Mouse (Mus musculus) midbrain, embryonic 10.5 days (tissue): ENCODE measurements around the gene Cfap126. TPM values are rescaled to one million over a fixed set of nuclear protein-coding genes. Genes with fewer than 3 reads are reported as not detected.

Source experiments
- DNase-seq: peaks from one replicate; pipeline ENCODE4 v3.0.0-alpha.2; 2017; ENCODE audit warnings: low spot score
- H3K27ac ChIP-seq: fragments of 300-500 bp; sonication (generic); replicated peaks from 2 replicates; pipeline ENCODE4 v1.5.1; 2016; ENCODE audit warnings: mild to moderate bottlenecking
- H3K27me3 ChIP-seq: fragments of 300-500 bp; sonication (generic); 2 replicates; pipeline ENCODE4 v1.6.1; 2016; ENCODE audit warnings: low read depth, mild to moderate bottlenecking; ENCODE audit not compliant: poor library complexity, severe bottlenecking
- H3K36me3 ChIP-seq: fragments of 300-500 bp; sonication (generic); 2 replicates; pipeline ENCODE4 v1.6.1; 2016; ENCODE audit warnings: mild to moderate bottlenecking, moderate library complexity
- H3K4me1 ChIP-seq: fragments of 300-500 bp; sonication (generic); 2 replicates; pipeline ENCODE4 v1.6.1; 2016
- H3K4me3 ChIP-seq: fragments of 300-500 bp; sonication (generic); 2 replicates; pipeline ENCODE4 v1.5.1; 2016; ENCODE audit warnings: mild to moderate bottlenecking, moderate library complexity
- H3K9me3 ChIP-seq: fragments of 300-500 bp; sonication (generic); replicated peaks from 2 replicates; pipeline ENCODE4 v1.6.1; 2016; ENCODE audit warnings: mild to moderate bottlenecking
- WGBS: fragments of 180-500 bp; shearing (Covaris S2); methylation state at CpG from one replicate; pipeline ENCODE4 v1.1.7; 2016; 5-methylcytosine and 5-hydroxymethylcytosine counted together
- microRNA-seq: library from miRNA; unstranded; fragments of <30 nt; microRNA quantifications from one replicate; pipeline ENCODE4, GENCODE M21; 2017
- polyA plus RNA-seq: library from polyadenylated mRNA; unstranded; fragments of >200 nt; fragmentation: Nextera tagmentation; extraction: Ambion mirVana; gene quantifications from 2 replicates; pipeline ENCODE4 v1.2.1, GENCODE M21; 2016

Cfap126 gene
- polyA plus RNA-seq, 1 experiment from 2014 or later, result 2.8 TPM

DNA sequence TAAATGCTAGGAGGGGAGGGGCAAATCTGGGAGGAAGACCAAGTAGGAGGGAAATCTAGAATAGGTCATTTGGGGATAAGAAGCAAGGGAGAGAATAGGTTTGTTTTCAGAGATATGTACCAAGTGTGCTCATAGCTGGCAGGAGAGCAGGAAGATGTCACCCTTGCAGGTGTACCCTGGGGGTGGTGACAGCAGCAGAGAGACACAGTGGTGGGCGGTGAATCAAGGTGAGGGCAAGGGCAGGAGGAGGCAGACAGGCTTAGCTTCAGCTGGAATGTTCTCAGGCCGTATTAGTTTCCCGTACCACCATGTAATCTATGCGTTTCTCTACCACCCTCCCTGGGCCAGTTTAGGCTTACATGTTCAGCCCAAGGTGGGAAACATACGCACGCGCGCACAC lies 59.1 kb downstream of the Cfap126 start:
- Histone ChIP-seq H3K27me3 (no peaks in the 10 kb centered on the region), H3K4me1 (peaks cover 5% of the 10 kb centered on the region; the same call in 1 of the 2 replicates), H3K4me3 (no peak overlapping the region), H3K9me3 (no peaks in the 10 kb centered on the region), H3K27ac (no peak overlapping the region), H3K36me3 (peaks cover 18% of the 10 kb centered on the region)
- 92% methylated on average over 8 of the region's 8 CpGs for WGBS
- DNase-seq, result no peak

Small RNA genes lying within 50 kb of the gene (microRNA-seq; reads per million reads assigned to microRNA genes)
- gene Gm27552, result not detected
- gene Gm27844, result not detected
- 17.4 reads per million, percentile 29 among the genes with 10 or more reads in this experiment for gene Mir6546

Other genes starting within 250 kb of the Cfap126 start
- 7.5 and 9.2 TPM in 2 replicates for gene Atf6, start 246.1 kb upstream of the Cfap126 start, polyA plus RNA-seq
- gene Gm26620, start 228.9 kb upstream of the Cfap126 start, polyA plus RNA-seq, result 0.38 TPM in 1 of 2 replicates, not detected in the other
- gene Dusp12, start 228.4 kb upstream of the Cfap126 start, polyA plus RNA-seq, result 30.0 and 30.5 TPM in 2 replicates
- gene Fcrlb, start 201.0 kb upstream of the Cfap126 start, polyA plus RNA-seq, result 0.14 TPM in 1 of 2 replicates, not detected in the other
- gene Fcrla, start 186.3 kb upstream of the Cfap126 start, polyA plus RNA-seq, result not detected in 2 replicates
- gene Fcgr2b, start 137.4 kb upstream of the Cfap126 start, polyA plus RNA-seq, result 0.40 TPM in 1 of 2 replicates, not detected in the other
- gene Fcgr4, start 95.0 kb upstream of the Cfap126 start, polyA plus RNA-seq, result 0.25 TPM in 1 of 2 replicates, not detected in the other
- 5.5 and 7.8 TPM in 2 replicates for gene Fcgr3, start 49.0 kb upstream of the Cfap126 start, polyA plus RNA-seq
- 301 and 309 TPM in 2 replicates for gene Sdhc, start 36.7 kb downstream of the Cfap126 start, polyA plus RNA-seq
- gene Mpz, start 36.8 kb downstream of the Cfap126 start, polyA plus RNA-seq, result 0.26 TPM in 1 of 2 replicates, not detected in the other
- 26.7 and 35.9 TPM in 2 replicates for gene Pcp4l1, start 82.3 kb downstream of the Cfap126 start, polyA plus RNA-seq
- 0.28 and 0.36 TPM in 2 replicates for gene Nr1i3, start 100.1 kb downstream of the Cfap126 start, polyA plus RNA-seq
- gene Tomm40l, start 108.6 kb downstream of the Cfap126 start, polyA plus RNA-seq, result 32.2 and 34.7 TPM in 2 replicates
- gene Apoa2, start 111.1 kb downstream of the Cfap126 start, polyA plus RNA-seq, result 4.1 and 4.4 TPM in 2 replicates
- 12.7 and 21.1 TPM in 2 replicates for gene Fcer1g, start 120.4 kb downstream of the Cfap126 start, polyA plus RNA-seq
- 9.9 and 10.9 TPM in 2 replicates for gene Adamts4, start 136.5 kb downstream of the Cfap126 start, polyA plus RNA-seq
- gene Ndufs2, start 137.5 kb downstream of the Cfap126 start, polyA plus RNA-seq, result 267 and 268 TPM in 2 replicates
- 63.5 and 69.5 TPM in 2 replicates for gene B4galt3, start 156.4 kb downstream of the Cfap126 start, polyA plus RNA-seq
- 53.0 and 63.9 TPM in 2 replicates for gene Ppox, start 167.3 kb downstream of the Cfap126 start, polyA plus RNA-seq
- 102 and 109 TPM in 2 replicates for gene Usp21, start 174.1 kb downstream of the Cfap126 start, polyA plus RNA-seq
- gene Ufc1, start 181.1 kb downstream of the Cfap126 start, polyA plus RNA-seq, result 102 and 108 TPM in 2 replicates
- 48.5 and 48.9 TPM in 2 replicates for gene Dedd, start 215.2 kb downstream of the Cfap126 start, polyA plus RNA-seq
- 39.4 and 43.5 TPM in 2 replicates for gene Nit1, start 231.7 kb downstream of the Cfap126 start, polyA plus RNA-seq
- gene Pfdn2, start 231.8 kb downstream of the Cfap126 start, polyA plus RNA-seq, result 146 and 155 TPM in 2 replicates
- 1.8 and 2.3 TPM in 2 replicates for gene Klhdc9, start 246.9 kb downstream of the Cfap126 start, polyA plus RNA-seq